Mouse (Mus musculus) left cerebral cortex, postnatal 25 days (tissue): ENCODE results near the gene Itm2b. TPM values are rescaled to one million over a fixed set of nuclear protein-coding genes. Genes with fewer than 3 reads are reported as not detected.

Experiments
- DNase-seq, 2 experiments: peaks; one replicate each; pipeline ENCODE4 v3.0.0; 2022; ENCODE audit warnings: low spot score in 2 of 2, mixed read lengths in 1 of 2
- intact Hi-C: fragments of 180-260 bp; cut with DNase I; formaldehyde crosslinking; loops from one replicate; pipeline ENCODE4 v1.15.1; 2025
- total RNA-seq, 2 experiments: library from RNA; stranded (reverse); gene quantifications; 2 replicates each; pipeline ENCODE4 v1.2.3; 2021

Itm2b gene
- 100 to 1,000 TPM; 746 to 815 TPM for total RNA-seq

DNA sequence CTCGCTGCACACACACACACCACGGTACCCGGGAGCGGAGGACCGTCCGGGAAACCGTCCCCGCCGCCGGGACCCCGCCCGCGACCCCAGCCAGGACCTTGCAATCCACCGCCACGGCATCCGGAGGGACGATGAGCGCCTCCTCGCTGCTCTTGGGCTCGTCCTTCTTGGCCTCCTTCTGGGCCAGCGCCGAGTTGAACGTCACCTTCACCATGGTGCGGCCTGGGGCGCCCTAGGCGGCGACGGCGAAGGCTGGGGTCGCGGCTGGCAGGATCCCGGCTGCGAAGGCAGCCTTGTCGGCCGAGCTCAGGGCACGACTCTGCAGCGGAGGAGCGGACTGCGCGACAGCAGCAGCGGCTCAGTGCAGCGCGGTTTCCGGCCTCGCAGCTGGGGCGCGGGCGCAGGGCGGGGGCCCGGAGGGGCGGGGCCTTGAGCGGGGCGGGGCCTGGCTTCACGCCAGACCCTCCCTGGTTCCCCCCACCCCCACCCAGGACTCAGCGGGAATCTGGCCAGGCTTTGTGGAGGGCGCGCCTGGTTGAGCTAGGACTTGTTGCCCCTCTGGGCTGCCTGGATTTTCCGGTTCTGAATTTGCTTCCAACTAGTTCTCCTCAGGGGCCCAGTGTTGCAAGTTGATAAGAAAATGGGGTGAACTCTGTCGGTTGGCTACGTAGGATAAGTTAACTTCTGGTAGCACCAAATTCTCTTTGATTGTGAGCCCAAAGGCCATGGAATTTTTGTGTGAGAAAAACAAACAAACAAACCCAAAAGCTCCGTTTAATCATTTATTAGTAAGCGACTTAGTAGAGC is at the start of gene Itm2b:
Itm2b (minus strand) TSS at position 377 of the 807 bp plus-strand sequence.
- DNase-seq: peak; percentile 77 to 85
- intact Hi-C loops: loop anchor here (1.0 to 5.0 kb wide), 2 partner anchors 58 to 89 kb away; partner anchors contain the start of gene Rb1

DNA sequence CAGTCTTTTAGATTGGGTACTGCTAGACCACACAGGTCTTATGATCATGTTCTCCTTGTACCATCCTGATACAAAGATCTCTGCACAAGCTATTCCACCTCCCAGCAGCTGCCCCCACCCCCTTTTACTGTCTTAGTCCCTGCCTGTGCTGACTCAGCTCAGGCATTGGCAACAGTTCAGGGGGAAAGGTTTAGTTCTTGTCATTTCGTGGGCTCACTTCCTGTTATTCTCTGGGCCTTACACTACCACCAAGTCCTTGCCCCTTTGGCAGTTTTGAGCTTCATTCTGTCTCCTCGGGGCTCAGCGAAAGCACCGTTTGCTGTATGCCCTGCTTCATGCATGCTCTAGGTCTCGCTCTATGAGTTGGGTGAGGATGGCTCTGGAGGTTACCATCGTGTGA is 48.4 kb upstream of the Itm2b start:
- DNase-seq: no peak
- intact Hi-C loops: no loop called here

DNA sequence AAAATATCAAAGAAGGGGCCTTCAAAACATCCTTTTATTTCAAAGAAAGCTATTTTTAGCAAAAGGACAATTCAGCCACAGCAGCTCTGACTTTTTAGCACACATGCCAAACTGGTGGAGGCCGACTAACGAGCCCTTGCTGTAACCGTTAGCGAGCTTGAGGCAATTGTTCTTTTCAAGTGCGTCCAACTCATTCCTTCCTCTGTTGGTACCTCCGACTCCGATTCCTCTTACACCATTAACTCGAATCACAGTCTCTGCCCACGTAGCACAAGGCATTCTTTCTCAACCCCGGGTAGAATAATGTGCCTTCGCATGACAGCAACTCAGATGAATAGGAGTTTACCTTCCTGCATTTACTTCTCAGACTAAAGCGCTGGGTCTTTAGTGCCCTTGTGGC is 45.5 kb upstream of the Itm2b start:
- intact Hi-C loops: no loop called here
- no peak for DNase-seq

DNA sequence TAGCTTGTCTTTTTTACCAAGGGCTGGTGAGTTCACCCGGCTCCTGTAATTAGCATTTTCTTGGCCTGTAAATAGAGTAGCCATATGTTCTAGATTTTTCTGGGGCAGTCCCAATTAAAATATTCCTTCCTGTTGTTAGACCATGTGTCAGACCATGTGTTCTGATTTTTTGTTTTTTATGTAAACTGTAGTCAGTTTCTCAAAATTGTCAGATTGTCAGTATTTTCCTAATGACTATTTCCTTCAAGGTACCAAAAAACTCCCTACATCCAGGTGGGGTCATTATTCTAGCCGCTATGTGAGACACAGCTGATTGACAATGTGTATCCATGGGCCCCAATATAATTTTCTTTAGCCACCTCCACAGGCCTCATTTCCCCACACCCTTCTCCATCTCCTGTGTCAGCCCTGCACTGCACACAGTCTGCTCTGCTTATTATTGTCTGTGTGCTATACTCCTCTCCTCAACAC is 40.5 kb upstream of the Itm2b start:
- intact Hi-C loops: no loop called here
- DNase-seq: no peak

DNA sequence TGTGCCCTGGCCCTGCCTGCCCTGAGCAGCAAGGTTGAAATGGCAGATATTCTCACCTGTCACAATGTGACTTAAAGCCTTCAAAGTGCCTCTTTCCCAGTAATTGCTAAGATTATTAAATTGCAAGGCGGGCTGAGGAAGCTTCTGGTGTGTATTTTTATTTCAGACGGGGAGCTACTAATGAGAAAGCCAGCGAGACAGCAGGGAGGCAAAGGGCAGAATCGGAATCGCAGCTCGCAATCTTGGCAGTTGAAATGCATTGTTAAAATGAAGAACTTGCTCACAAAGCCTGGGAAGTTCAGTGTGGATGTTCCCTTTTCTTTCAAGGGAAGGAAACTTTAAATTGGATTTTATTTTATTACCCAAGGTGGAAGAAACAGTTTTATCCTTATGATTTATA is 39.9 kb upstream of the Itm2b start:
- intact Hi-C loops: no loop called here
- DNase-seq: no peak

DNA sequence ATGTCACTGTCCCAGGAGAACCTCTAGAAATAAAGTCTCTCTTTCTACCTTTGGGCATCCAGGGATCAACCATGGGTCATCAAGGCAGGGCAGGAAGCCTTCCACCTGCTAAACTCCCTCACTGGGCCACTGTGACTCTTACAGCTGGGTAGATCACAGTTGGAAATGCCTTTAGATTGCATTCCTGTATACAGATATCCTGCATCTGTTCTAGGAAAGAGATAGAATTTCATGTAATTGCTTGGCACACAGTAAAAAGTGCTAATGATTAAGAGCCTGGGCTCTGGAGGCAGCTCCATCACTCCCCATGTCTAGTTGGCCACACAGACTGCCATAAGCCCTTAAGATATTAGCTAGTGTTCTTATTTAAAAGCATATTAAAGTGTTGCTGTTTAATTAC is 38.5 kb upstream of the Itm2b start:
- no peak for DNase-seq
- intact Hi-C loops: no loop called here

DNA sequence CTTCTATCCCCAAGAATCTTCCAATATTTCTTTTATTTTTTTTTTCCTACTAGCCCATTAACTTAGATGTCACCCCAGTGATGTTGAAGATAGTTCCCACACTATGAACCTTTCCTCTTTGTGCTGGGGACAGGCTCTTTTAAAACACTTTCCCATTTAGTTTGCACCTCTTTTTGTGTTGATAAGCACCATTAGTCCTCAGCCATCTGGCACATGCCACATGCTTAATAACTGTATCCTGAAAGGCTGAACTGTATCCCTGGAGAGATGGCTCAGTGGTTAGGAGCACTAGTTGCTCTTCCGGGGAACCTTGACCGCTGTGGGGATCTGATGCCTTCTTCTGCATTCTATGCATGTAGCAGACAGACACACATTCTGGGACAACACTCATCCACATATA is 37.5 kb upstream of the Itm2b start:
- intact Hi-C loops: no loop called here
- DNase-seq: no peak

DNA sequence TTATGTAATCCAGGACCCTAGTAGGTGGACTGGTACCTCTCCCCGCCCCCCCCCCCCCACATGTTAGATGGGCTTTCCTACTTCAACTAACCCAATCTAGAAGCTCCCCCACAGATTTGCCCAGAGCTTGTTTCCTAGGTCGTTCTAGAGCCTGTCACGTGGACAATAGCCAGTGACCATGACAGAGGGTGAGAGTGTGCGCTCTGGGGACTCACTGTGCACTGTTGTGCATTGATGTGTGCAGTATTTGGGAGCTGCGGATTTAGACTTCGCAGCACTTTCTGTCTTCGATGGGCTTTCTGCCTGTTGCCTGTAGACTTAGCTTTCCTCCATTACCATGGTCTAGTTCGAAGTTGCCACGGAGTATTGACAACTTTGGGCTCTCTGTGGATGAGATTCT is 36.5 kb upstream of the Itm2b start:
- no peak for DNase-seq
- intact Hi-C loops: no loop called here

DNA sequence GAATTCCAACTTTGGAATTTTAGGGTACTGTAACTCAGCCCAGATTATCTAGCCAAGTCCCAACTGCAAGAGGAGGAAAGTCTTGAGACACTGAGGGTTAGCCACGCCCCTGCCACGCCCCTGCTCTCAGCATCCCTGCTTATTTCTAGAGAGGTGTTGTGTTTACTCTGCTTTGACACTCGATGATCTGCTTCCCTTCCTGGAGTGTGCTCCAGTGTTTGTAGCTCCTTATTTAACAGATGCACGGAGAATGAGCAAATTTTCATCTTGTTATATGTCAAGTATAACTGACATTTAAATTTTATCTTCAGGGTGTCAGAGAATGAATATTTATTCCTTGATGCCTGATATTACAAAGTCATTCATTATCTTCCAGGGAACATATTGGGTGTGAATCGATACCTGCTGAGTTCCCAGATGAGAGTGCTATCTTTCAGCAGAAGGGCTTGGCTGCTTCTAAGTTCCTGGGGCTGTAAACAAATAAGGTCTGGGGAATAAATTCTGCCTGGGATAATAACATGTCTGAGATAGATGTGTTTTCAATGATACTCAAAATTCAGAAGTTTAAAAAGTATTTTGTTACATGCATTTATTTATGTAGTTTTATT is 35.2 kb upstream of the Itm2b start:
- intact Hi-C loops: no loop called here
- DNase-seq: no peak

DNA sequence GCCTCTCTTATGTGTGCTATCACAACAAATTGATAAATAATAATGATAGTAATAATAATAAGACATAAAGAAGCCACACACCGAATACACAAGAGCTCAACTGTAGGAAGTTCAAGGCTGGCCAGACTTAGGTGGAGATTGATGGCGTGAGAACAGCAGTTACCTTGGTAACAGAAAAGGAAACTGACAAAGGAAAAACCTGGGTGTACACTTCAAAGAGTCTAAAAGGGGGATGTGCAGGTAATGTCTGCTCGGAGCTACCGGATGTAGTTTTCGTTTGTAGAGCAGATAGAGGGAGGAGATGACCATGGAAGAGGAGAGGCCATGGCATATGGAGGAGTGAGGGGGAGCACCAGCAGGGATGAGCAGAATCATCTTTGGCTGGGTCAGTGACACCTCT is 31.4 kb upstream of the Itm2b start:
- intact Hi-C loops: no loop called here
- no peak for DNase-seq

DNA sequence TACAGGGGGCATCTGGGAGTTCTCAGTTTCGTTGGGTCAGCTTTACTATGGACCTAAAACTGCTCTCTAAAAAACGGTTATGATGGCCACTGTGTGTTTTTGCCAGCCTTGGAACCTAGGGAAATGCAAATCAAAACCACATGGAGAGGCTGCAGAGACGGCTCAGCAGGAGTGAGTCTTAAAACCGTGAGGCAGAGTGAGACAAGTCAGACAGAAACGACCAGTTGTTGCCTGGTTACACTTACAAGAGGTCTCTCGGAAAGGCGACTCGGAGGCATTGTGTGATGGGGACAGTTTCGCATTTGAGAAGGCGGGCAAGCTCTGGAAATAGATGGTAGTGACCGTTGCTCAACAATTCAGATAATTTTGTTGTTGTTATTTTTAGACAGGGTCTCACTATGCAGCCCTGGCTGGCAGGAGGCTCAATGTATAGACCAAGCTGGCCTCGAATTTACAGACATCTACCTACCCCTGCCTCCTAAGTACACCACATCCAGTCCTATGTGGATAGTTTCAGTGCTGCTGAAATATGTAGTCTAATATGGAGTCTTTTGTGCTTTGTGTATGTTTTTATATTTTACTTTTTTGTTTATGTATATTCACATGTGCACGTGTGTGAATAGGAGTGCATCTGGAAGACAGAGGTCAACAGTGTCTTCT is 30.4 kb upstream of the Itm2b start:
- intact Hi-C loops: no loop called here
- no peak for DNase-seq

DNA sequence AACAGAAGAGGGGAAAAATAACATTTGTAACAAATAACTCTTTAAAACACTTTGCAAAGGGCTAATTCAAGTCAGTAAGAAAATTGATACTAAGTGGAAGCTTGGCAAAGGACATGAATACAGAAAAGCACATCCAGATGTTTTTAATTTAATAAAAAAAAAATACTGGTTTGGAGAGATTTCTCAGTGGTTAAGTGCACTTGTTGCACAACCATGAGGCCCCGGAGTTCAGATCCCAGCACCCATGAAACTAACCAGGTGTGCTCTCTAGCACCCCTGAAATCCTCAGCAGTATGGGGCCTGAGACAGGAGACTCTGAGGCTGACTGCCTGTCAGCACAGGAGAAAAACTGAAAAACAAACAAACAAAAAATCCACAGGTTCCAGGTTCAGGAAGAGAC is 26.6 kb upstream of the Itm2b start:
- DNase-seq: no peak
- intact Hi-C loops: no loop called here

DNA sequence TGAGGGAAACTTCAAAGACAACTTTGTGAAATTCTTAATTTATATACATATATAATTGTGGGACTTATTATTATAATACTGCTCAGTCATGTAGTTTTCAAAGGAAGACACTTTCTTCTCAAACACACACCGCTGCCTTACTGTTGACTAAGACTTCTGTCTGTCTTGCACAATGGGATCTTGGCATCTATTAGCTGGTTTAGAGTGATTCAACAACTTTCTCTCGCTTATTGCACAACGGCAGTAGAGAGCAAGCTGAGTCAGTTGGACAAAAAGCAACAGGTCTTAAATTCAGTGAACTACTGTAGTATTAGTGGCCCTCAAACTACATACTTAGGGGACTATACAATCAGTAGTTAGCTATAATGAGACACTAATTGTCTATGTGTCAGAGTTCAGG is 25.0 kb upstream of the Itm2b start:
- intact Hi-C loops: no loop called here
- no peak for DNase-seq

DNA sequence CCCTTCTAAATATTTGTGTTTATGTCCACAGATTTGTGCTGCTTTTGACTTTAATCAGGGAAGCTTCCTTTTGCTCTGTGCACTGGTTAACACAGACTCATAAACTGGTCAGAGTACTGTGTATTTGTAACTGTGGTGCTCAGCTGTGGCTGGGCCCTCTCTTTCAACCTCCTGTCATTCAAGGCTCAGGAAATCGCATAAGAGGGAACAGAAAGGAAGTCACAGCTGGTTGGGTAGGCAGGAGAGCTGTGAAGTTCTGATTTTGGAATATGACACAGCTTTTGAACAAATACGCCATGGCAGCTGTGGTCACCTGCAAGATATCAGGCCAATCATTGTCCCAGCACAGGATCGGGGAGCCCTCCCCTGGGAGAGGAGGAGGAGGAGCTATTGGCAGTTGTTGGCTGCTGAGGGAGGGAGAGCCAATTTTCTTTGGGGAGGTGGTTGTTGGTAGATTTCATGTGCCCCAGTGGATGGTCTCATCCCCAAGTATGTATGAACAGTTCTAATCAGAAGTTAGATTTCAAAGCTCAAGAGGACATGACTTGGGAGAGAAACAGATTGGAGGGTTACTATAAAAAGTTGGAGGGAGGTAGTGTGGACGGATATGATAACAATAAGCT is 23.2 kb upstream of the Itm2b start:
- DNase-seq: no peak
- intact Hi-C loops: no loop called here

DNA sequence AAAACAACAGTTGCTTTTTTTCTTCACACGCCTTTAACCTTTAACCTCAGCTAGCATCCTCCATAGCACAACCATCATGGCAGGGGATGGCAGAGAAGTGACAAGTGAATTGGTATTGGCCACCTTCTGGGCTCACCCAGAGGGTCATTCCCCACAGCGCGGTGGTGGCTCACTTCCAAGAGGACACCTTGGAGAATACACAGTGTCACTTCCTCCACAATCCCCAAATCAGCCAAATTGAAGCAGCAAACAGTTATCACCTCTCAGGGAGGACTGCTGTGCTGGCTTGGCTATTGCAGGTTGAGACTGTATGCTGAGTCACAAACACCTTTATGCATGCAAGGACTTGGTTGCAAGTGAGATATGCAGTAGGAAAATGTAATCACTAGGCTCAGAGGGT is 18.9 kb upstream of the Itm2b start:
- intact Hi-C loops: no loop called here

DNA sequence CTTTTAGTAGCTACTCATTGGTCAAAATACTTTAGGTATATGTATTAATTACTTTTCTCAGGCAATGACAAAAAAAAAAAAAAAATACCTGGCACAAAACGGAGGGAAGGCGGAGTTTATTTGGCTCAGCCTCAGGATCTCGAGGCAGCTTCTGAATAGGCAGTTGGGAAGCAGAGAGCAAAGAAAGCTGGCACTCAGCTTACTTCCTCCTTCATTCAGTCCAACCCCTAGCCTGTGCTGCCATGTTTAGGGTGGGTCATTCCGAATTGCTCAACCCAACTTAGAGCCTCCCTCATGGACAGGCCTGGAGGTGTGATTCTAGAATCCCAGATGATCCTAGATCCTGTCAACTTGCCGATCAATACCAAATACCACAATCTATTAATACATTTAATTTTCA is 18.3 kb upstream of the Itm2b start:
- no peak for DNase-seq
- intact Hi-C loops: no loop called here

More for the DNA sequence above, 18.9 kb upstream of the Itm2b start:
- no peak for DNase-seq

DNA sequence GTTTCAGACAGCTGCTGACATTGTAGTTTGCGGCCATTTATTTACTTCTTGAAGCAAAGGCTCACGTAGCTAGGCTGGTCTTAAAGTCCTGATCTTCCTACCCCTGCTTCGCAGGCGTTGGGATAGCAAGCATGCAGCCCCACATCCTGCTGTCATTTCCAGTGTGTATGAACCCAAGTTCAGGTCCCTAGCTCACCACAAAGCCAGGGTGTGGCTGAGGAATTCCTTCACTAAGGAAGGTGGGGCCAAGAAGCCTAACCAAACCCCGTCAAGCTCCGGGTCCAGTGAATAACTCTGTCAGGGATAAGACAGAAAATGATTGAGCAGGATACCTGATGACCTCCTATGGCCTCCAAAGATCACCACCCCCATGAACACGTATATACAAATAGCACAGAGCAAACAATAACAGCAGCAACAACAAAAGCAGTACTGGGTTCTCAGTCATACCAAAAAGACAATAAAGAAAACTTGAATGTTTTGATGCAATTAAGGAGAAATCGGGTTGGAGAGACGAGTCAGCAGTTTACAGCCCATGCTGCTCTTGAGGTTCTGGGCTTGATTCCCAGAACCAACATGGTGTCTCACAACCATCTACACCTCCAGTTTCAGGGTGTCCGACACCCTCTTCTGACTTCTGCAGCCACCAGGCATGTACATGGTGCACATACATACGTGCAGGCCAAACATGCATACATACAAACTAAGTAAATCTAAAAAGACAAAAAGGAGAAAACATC is 17.4 kb upstream of the Itm2b start:
- DNase-seq: no peak
- intact Hi-C loops: no loop called here

DNA sequence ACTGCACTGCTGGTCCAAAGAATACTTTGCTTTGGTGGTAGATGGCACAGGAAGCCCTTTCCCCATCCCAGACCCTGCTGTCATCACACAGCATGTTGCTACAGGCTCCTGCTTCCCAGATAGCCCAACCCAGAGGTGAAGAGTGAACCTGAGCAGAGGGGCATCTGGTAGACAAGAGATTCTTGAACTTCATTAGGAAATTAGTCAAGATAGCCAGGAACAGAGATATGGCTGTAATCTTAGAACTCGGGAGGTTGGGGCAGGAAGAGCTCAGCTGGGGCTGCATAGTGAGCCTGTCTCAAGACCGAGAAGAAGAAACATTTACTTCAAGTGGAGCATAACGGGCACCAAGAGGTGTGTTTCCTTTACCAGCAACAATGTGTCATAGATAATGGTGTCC is 16.3 kb upstream of the Itm2b start:
- no peak for DNase-seq
- intact Hi-C loops: no loop called here

DNA sequence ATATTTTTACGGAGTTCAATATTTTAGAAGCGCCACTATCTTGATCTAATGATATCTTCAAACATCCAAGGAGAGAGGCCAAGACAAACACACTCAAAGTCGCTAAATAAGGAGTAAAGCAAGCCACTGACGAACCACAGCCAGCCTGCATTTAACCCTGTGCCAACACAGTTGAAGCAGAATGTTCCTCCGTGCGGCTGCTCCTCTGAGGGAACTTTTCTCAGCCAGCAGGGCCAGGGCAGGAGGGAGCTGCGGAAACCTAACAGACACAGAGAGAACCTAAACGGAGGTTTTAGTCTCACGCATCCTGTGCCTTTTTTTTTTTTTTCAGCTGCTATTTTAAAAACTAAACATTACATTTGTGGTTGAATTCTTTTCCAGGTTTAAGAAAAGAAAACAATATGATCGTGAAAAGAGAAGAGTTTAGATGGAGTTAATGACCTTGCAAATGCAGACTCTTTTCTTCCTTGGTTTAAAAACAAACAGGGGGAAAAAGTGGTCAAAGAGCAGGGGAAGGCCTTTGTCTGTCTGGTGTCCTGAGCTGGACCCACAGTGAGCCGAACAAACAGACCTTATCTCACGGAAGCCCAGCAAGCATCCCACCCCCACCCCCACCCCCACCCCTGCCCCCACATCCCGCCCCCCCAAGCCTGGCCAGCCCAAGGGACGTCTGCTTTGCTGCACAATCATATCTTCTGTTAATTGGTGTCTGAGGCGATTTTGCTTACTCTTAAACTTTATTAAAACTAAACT is 15.0 kb upstream of the Itm2b start:
- no peak for DNase-seq

More for the DNA sequence above, 15.0 kb upstream of the Itm2b start:
- intact Hi-C loops: no loop called here
